Mouse (Mus musculus): ENCODE measurements around the gene Nmnat3. TPM values are rescaled to one million over a fixed set of nuclear protein-coding genes. Genes with fewer than 3 reads are reported as not detected.
"Not testable (repeated sequence)": the region's sequence is repeated elsewhere in the genome, so short reads cannot be mapped to it uniquely, and the experiment has no call there.

Gene Nmnat3
- polyA plus RNA-seq (2014; fragmentation: Nextera tagmentation; extraction: Ambion mirVana): 9.7 and 10.3 TPM in 2 replicates

- H3K9me3 ChIP-seq (replicated peaks; ENCODE audit: control insufficient read depth, low read length); H3K4me2 ChIP-seq; ATAC-seq (replicated peaks; ENCODE audit: insufficient number of reproducible peaks, low FRiP score, low TSS enrichment); H3K36me3 ChIP-seq (ENCODE audit: control insufficient read depth, insufficient read depth, low read length); H3K27ac ChIP-seq (ENCODE audit: low read depth, low read length); H3K4me3 ChIP-seq (ENCODE audit: low read depth, low read length); H3K9ac ChIP-seq (ENCODE audit: low read depth, low read length); H3K4me1 ChIP-seq (ENCODE audit: control insufficient read depth, insufficient read depth, low read length); H3K27me3 ChIP-seq (ENCODE audit: control insufficient read depth, insufficient read depth, low read length): not testable (repeated sequence)
- 74% methylated on average over 6 of the region's 6 CpGs for WGBS (ENCODE audit: insufficient replicate concordance)
These were observed at the start of gene Nmnat3 for GRCm38 (mm10) chr9:98287135-98287534. TSS of gene Nmnat3 (plus strand) at chr9:98287435.

DNA sequence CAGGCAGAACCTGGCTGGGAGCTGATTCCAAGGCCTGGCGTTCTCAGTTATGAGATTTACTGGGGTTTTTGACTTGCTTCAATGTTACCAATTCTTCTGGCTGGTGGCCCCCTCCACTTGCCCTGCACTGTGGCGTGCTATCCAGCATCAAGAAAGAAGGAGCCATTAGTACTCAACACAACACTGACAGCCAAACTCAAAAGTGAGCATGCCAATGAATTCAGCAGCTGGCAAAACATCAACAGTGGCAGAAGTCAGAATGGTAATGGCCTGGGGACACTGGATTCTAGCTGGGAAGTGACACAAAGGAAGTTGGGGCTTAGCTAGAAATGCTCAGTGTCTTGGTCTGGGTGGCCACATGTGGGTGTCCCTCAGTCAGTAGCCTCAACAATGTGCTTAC lies 43.8 kb upstream of the Nmnat3 start:
- H3K9ac ChIP-seq (ENCODE audit: low read depth, low read length): no peak overlapping the region
- no peak overlapping the region for H3K4me3 ChIP-seq (ENCODE audit: low read depth, low read length)
- no peaks in the 10 kb centered on the region for H3K4me1 ChIP-seq (ENCODE audit: control insufficient read depth, insufficient read depth, low read length)
- H3K9me3 ChIP-seq (replicated peaks; ENCODE audit: control insufficient read depth, low read length): no peaks in the 10 kb centered on the region
- ATAC-seq (replicated peaks; ENCODE audit: insufficient number of reproducible peaks, low FRiP score, low TSS enrichment): no peak
- H3K27me3 ChIP-seq (ENCODE audit: control insufficient read depth, insufficient read depth, low read length): no peaks in the 10 kb centered on the region
- H3K4me2 ChIP-seq: no peak overlapping the region
- no peak overlapping the region for H3K27ac ChIP-seq (ENCODE audit: low read depth, low read length)
- WGBS (ENCODE audit: insufficient replicate concordance): 77% methylated on average over 2 of the region's 2 CpGs
- no peaks in the 10 kb centered on the region for H3K36me3 ChIP-seq (ENCODE audit: control insufficient read depth, insufficient read depth, low read length)

GRCm38 (mm10) chr9:98244223-98244622 lies 43.0 kb upstream of the Nmnat3 start:
- no peak overlapping the region for H3K4me3 ChIP-seq (ENCODE audit: low read depth, low read length)
- no peaks in the 10 kb centered on the region for H3K9me3 ChIP-seq (replicated peaks; ENCODE audit: control insufficient read depth, low read length)
- H3K27me3 ChIP-seq (ENCODE audit: control insufficient read depth, insufficient read depth, low read length): no peaks in the 10 kb centered on the region
- no peaks in the 10 kb centered on the region for H3K4me1 ChIP-seq (ENCODE audit: control insufficient read depth, insufficient read depth, low read length)
- WGBS (ENCODE audit: insufficient replicate concordance): 50% methylated on average over 2 of the region's 2 CpGs
- no peak overlapping the region for H3K4me2 ChIP-seq
- no peak overlapping the region for H3K9ac ChIP-seq (ENCODE audit: low read depth, low read length)
- ATAC-seq (replicated peaks; ENCODE audit: insufficient number of reproducible peaks, low FRiP score, low TSS enrichment): no peak
- H3K36me3 ChIP-seq (ENCODE audit: control insufficient read depth, insufficient read depth, low read length): no peaks in the 10 kb centered on the region
- H3K27ac ChIP-seq (ENCODE audit: low read depth, low read length): no peak overlapping the region

DNA sequence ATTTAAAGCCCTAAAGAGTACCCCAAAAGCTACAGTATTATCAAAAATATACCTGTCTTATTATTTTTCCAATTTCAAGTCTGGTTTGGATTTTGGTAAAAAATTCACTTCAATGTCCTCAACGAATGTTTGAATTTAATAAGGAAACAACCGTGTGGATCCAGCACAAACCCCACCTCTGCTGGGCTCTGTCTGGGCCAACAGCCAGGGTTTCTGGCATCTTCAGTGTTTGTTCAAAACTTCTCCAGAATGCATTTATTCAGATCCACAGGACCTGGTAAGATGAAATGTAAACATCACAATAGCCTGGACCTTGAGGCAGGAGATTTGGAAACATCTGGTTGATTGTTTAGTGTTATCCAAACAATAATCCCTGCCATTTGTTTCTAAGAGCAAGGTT lies 42.0 kb upstream of the Nmnat3 start:
- Histone ChIP-seq H3K36me3 (ENCODE audit: control insufficient read depth, insufficient read depth, low read length) (no peaks in the 10 kb centered on the region), H3K27ac (ENCODE audit: low read depth, low read length) (no peak overlapping the region), H3K27me3 (ENCODE audit: control insufficient read depth, insufficient read depth, low read length) (no peaks in the 10 kb centered on the region), H3K9ac (ENCODE audit: low read depth, low read length) (no peak overlapping the region), H3K4me1 (ENCODE audit: control insufficient read depth, insufficient read depth, low read length) (no peaks in the 10 kb centered on the region), H3K4me2 (no peak overlapping the region), H3K9me3 (replicated peaks; ENCODE audit: control insufficient read depth, low read length) (no peaks in the 10 kb centered on the region), H3K4me3 (ENCODE audit: low read depth, low read length) (no peak overlapping the region)
- WGBS (ENCODE audit: insufficient replicate concordance): 73% methylated on average over 2 of the region's 2 CpGs
- ATAC-seq (replicated peaks; ENCODE audit: insufficient number of reproducible peaks, low FRiP score, low TSS enrichment): no peak

- no peaks in the 10 kb centered on the region for H3K27me3 ChIP-seq (ENCODE audit: control insufficient read depth, insufficient read depth, low read length)
- H3K4me3 ChIP-seq (ENCODE audit: low read depth, low read length): no peak overlapping the region
- no peaks in the 10 kb centered on the region for H3K36me3 ChIP-seq (ENCODE audit: control insufficient read depth, insufficient read depth, low read length)
- H3K4me2 ChIP-seq: no peak overlapping the region
- no peak overlapping the region for H3K27ac ChIP-seq (ENCODE audit: low read depth, low read length)
- no peaks in the 10 kb centered on the region for H3K4me1 ChIP-seq (ENCODE audit: control insufficient read depth, insufficient read depth, low read length)
- no peaks in the 10 kb centered on the region for H3K9me3 ChIP-seq (replicated peaks; ENCODE audit: control insufficient read depth, low read length)
- 88% methylated on average over 1 of the region's 1 CpGs for WGBS (ENCODE audit: insufficient replicate concordance)
- no peak for ATAC-seq (replicated peaks; ENCODE audit: insufficient number of reproducible peaks, low FRiP score, low TSS enrichment)
- no peak overlapping the region for H3K9ac ChIP-seq (ENCODE audit: low read depth, low read length)
These were observed 40.9 kb upstream of the Nmnat3 start for GRCm38 (mm10) chr9:98246351-98246750.

DNA sequence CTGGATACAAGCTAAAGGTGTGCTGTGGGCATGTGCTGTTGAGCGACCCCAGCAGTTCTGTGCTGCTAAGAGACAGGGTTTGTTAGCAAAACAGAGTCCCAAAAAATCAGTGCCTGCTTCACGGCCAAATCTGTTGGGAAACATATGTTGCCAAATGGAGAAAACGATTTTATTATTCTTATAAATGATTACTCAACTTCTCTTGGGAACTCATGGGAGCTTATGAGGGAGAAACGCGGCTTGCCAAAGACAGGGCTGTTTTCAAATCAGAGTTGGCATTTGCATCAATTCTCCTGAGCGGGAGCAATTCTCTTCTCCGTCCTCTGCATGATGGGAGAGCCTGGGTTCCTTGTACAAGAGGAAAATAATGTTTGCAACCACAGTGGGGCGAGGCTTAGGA lies 27.0 kb upstream of the Nmnat3 start:
- Histone ChIP-seq H3K9ac (ENCODE audit: low read depth, low read length) (no peak overlapping the region), H3K4me1 (ENCODE audit: control insufficient read depth, insufficient read depth, low read length) (no peaks in the 10 kb centered on the region), H3K27me3 (ENCODE audit: control insufficient read depth, insufficient read depth, low read length) (no peaks in the 10 kb centered on the region), H3K4me3 (ENCODE audit: low read depth, low read length) (no peak overlapping the region), H3K36me3 (ENCODE audit: control insufficient read depth, insufficient read depth, low read length) (no peaks in the 10 kb centered on the region), H3K27ac (ENCODE audit: low read depth, low read length) (no peak overlapping the region), H3K4me2 (no peak overlapping the region), H3K9me3 (replicated peaks; ENCODE audit: control insufficient read depth, low read length) (no peaks in the 10 kb centered on the region)
- 70% methylated on average over 8 of the region's 8 CpGs for WGBS (ENCODE audit: insufficient replicate concordance)
- no peak for ATAC-seq (replicated peaks; ENCODE audit: insufficient number of reproducible peaks, low FRiP score, low TSS enrichment)

DNA sequence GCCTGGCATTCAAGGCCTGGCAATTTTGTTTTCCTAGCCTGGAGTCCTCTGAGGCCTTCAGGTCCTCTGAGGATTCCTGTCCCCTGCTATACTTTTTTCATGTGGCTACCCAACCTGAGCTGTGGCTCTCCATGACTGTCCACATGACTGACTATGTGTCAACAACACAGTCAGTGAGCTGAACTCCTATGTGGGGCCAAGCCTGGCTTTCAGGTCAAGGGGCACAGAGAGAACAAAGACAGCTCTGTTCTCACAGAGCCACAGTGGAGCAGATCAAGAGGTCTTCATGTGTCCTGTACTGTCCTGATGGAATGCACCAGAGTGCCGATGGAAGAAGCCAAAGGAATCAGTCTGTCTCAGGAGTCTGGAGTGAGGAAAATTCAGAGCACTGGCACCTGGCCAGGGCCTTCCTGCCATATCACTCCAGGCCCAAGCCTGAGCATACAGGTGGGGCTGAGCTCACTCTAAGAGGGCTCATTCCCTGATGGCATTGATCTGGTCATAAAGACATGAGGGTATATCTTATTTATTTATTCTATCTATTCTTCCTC lies 25.7 kb upstream of the Nmnat3 start:
- Histone ChIP-seq H3K4me2 (no peak overlapping the region), H3K4me3 (ENCODE audit: low read depth, low read length) (no peak overlapping the region), H3K27ac (ENCODE audit: low read depth, low read length) (no peak overlapping the region), H3K4me1 (ENCODE audit: control insufficient read depth, insufficient read depth, low read length) (no peaks in the 10 kb centered on the region), H3K9me3 (replicated peaks; ENCODE audit: control insufficient read depth, low read length) (no peaks in the 10 kb centered on the region), H3K27me3 (ENCODE audit: control insufficient read depth, insufficient read depth, low read length) (no peaks in the 10 kb centered on the region), H3K36me3 (ENCODE audit: control insufficient read depth, insufficient read depth, low read length) (no peaks in the 10 kb centered on the region), H3K9ac (ENCODE audit: low read depth, low read length) (no peak overlapping the region)
- no peak for ATAC-seq (replicated peaks; ENCODE audit: insufficient number of reproducible peaks, low FRiP score, low TSS enrichment)
- WGBS (ENCODE audit: insufficient replicate concordance): 48% methylated on average over 1 of the region's 1 CpGs

DNA sequence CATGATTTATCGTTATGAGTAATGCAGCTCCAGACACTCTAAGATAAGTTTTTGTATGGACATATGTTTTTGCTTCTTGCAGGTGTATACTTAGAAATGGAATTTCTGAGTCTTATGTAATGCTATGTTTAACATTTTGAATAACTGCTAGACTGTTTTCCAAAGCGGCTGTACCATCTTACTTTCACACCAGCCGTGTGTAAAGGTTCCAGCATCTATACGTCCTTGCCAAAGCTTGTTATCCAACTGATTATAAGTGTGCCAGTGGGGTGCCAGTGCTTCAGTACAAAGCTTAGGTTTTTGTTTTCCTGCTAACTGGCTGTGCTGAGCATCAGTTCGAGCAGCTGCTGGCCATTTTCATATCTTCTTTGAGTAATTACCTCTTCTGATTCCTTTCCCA lies 22.3 kb upstream of the Nmnat3 start:
- 79% methylated on average over 5 of the region's 5 CpGs for WGBS (ENCODE audit: insufficient replicate concordance)
- Histone ChIP-seq H3K27ac (ENCODE audit: low read depth, low read length) (no peak overlapping the region), H3K4me2 (no peak overlapping the region), H3K4me3 (ENCODE audit: low read depth, low read length) (no peak overlapping the region), H3K36me3 (ENCODE audit: control insufficient read depth, insufficient read depth, low read length) (no peaks in the 10 kb centered on the region), H3K9me3 (replicated peaks; ENCODE audit: control insufficient read depth, low read length) (no peaks in the 10 kb centered on the region), H3K9ac (ENCODE audit: low read depth, low read length) (no peak overlapping the region), H3K4me1 (ENCODE audit: control insufficient read depth, insufficient read depth, low read length) (no peaks in the 10 kb centered on the region), H3K27me3 (ENCODE audit: control insufficient read depth, insufficient read depth, low read length) (no peaks in the 10 kb centered on the region)
- ATAC-seq (replicated peaks; ENCODE audit: insufficient number of reproducible peaks, low FRiP score, low TSS enrichment): no peak

GRCm38 (mm10) chr9:98272734-98273133 lies 14.5 kb upstream of the Nmnat3 start:
- H3K27ac ChIP-seq (ENCODE audit: low read depth, low read length): no peak overlapping the region
- no peak for ATAC-seq (replicated peaks; ENCODE audit: insufficient number of reproducible peaks, low FRiP score, low TSS enrichment)
- H3K4me1 ChIP-seq (ENCODE audit: control insufficient read depth, insufficient read depth, low read length): no peaks in the 10 kb centered on the region
- H3K36me3 ChIP-seq (ENCODE audit: control insufficient read depth, insufficient read depth, low read length): no peaks in the 10 kb centered on the region
- H3K27me3 ChIP-seq (ENCODE audit: control insufficient read depth, insufficient read depth, low read length): no peaks in the 10 kb centered on the region
- H3K4me3 ChIP-seq (ENCODE audit: low read depth, low read length): no peak overlapping the region
- H3K9ac ChIP-seq (ENCODE audit: low read depth, low read length): no peak overlapping the region
- no peaks in the 10 kb centered on the region for H3K9me3 ChIP-seq (replicated peaks; ENCODE audit: control insufficient read depth, low read length)
- WGBS (ENCODE audit: insufficient replicate concordance): 60% methylated on average over 5 of the region's 5 CpGs
- no peak overlapping the region for H3K4me2 ChIP-seq
